Mouse (Mus musculus) effector memory CD4-positive, alpha-beta T cell, adult 5 months (primary cell): ENCODE measurements around the gene Pfdn5. TPM values are rescaled to one million over a fixed set of nuclear protein-coding genes. Genes with fewer than 3 reads are reported as not detected.

Experiments
- polyA plus RNA-seq: library from polyadenylated mRNA; unstranded; fragments of 100-300 nt; shearing (Covaris generic); gene quantifications from one replicate; pipeline ENCODE4 v1.2.1, GENCODE M21; 2017

Gene Pfdn5
- polyA plus RNA-seq: 472 TPM

DNA sequence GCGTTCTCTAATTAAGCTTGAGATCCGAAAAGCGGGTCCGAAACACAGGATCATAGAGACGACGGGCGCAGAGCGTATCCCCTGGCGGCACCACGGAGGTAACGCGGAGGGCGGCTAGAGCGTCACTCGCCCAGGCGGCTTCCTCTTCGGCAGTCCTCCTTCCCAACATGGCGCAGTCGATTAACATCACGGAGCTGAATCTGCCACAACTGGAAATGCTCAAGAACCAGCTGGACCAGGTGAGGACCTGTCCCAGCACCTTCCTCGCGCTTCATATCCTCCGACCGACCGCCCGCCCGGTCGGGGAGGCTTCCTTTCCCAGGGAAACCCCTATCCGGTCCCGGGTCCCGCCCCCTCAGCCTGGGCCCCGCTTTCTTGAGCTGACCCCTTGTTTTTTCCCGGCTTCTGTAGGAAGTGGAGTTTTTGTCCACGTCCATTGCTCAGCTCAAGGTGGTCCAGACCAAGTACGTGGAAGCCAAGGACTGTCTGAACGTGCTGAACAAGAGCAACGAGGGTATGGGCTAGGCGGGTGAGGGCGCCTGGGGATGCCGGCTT lies at the start of gene Pfdn5:
Gene Pfdn5, plus strand, starts transcription at position 95 of the 555 bp plus-strand sequence.

GRCm38 (mm10) chr15:102279092-102279782 lies 46.7 kb upstream of the Pfdn5 start, which contains the start of gene Mfsd5:
Gene Mfsd5 (plus strand): TSS chr15:102279454.

DNA sequence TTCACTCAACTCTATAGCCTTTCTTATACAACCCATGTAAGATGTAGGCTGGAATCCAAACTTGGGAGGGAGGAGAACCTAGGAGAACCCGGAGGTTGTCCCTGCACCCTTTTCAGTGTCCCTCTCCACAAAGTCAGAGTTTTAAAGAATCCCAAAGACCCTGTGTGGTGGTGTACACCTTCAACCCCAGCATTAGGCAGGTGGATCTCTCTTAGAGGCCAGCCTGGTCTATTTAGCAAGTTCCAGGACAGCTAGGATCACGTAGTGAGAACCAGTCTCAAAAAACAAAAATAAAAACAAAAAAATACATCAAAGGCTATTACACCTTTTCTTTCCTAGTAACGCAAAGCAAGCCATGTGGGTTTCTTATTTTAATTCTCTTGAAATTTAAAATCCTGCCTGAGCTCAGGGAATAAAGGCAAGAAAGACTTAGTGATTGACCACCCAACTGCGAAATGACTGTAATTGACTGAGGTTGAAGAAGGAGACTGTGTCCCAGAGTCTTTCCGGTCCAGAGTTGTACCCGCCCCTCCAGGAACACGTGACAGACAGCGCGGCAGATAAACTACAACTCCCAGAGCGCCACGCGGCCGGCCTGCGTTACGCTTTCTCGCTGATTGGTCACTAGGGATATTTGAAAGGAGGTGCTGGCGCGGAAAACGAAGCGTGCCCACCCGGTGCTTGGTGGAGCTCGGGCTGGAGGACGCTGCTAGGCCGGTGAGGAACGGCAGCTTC lies 30.1 kb upstream of the Pfdn5 start, which contains the start of gene Espl1:
Gene Espl1, plus strand, starts transcription at position 634 of the 735 bp plus-strand sequence.

DNA sequence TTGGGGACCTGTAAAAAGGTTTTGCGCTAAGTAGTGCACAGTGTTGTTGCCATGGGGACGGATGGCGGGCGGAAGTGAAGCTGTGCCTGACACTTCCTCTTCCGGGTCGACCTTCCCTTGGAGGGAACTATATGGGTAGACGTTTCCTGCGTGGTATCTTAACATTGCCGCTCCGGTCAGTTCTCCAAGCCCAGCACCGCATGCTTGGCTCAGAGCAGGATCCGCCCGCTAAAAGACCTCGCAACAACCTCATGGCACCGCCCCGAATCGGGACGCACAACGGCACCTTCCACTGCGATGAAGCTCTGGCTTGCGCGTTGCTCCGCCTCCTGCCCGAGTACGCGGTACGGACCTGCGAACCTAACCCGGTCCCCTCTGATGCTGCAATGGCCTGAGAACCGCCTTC lies 5.7 kb downstream of the Pfdn5 start, which contains the start of gene Myg1:
Gene Myg1, plus strand, starts transcription at position 100 of the 406 bp plus-strand sequence.

GRCm38 (mm10) chr15:102350138-102350941 lies 24.4 kb downstream of the Pfdn5 start, which contains the start of gene Aaas:
Gene Aaas (minus strand): TSS chr15:102350771.

DNA sequence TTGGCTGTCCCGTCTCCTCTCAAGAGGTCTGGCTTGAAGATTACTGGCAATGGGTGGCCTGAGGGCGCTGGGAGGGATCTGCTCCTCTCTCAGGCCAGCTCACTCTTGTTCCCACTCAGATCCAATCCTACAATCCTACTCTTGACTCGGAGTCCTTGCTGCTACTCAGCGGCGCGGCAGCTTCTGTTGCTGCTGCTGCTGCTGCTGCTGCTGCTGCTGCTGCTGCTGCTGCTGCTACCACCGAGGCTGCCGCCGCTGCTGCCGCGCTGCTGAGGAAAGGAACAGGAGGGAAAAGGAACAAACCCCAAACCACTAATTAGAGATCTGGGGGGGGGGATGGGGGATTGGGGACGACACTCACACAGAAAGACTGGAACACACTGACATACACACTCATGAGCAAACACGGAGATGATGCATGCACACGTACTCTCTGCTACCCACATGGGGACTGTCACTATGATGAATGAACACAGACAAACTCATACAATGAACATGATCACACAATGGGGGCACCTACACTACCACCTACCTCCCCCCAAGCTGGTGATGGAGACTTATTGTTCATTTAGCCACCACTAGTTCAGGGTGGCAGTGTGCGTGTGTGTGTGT lies 40.9 kb downstream of the Pfdn5 start, which contains the start of gene Sp7:
Gene Sp7, minus strand, starts transcription at position 450 of the 612 bp plus-strand sequence.

Other genes with a start within 250 kb of the Pfdn5 start
- gene Tns2, start 225.7 kb upstream of the Pfdn5 start, polyA plus RNA-seq: 3.1 TPM
- gene Spryd3, start 189.9 kb upstream of the Pfdn5 start, polyA plus RNA-seq: 42.3 TPM
- gene Igfbp6, start 181.8 kb upstream of the Pfdn5 start, polyA plus RNA-seq: 0.56 TPM
- 6.2 TPM for gene Soat2, start 175.6 kb upstream of the Pfdn5 start, polyA plus RNA-seq
- 93.1 TPM for gene Zfp740, start 122.9 kb upstream of the Pfdn5 start, polyA plus RNA-seq
- 9.2 TPM for gene Csad, start 121.4 kb upstream of the Pfdn5 start, polyA plus RNA-seq
- gene Itgb7, start 94.2 kb upstream of the Pfdn5 start, polyA plus RNA-seq: 974 TPM
- 25.5 TPM for gene Rarg, start 68.6 kb upstream of the Pfdn5 start, polyA plus RNA-seq
- gene Gm9918, start 55.6 kb upstream of the Pfdn5 start, polyA plus RNA-seq: not detected
- 36.3 TPM for gene Mfsd5, start 46.7 kb upstream of the Pfdn5 start, polyA plus RNA-seq
- gene Espl1, start 29.9 kb upstream of the Pfdn5 start, polyA plus RNA-seq: 0.50 TPM
- 43.2 TPM for gene Myg1, start 5.6 kb downstream of the Pfdn5 start, polyA plus RNA-seq
- 37.0 TPM for gene Aaas, start 24.7 kb downstream of the Pfdn5 start, polyA plus RNA-seq
- not detected for gene Sp7, start 41.1 kb downstream of the Pfdn5 start, polyA plus RNA-seq
- 21.4 TPM for gene Sp1, start 80.0 kb downstream of the Pfdn5 start, polyA plus RNA-seq
- 1.2 TPM for gene Amhr2, start 119.3 kb downstream of the Pfdn5 start, polyA plus RNA-seq
- 564 TPM for gene Prr13, start 132.9 kb downstream of the Pfdn5 start, polyA plus RNA-seq
- gene Pcbp2, start 144.4 kb downstream of the Pfdn5 start, polyA plus RNA-seq: 94.6 TPM
- not detected for gene Gm10337, start 177.6 kb downstream of the Pfdn5 start, polyA plus RNA-seq
- gene Map3k12, start 190.9 kb downstream of the Pfdn5 start, polyA plus RNA-seq: 7.1 TPM
- 61.1 TPM for gene Tarbp2, start 192.1 kb downstream of the Pfdn5 start, polyA plus RNA-seq
- gene Npff, start 198.8 kb downstream of the Pfdn5 start, polyA plus RNA-seq: 5.1 TPM